Mouse (Mus musculus): ENCODE results near the gene Foxe3.
A peak's percentile ranks its signal among the peaks of the same experiment; 100 is the strongest.
"Not testable (repeated sequence)": the region's sequence is repeated elsewhere in the genome, so short reads cannot be mapped to it uniquely, and the experiment has no call there.

Gene Foxe3

DNA sequence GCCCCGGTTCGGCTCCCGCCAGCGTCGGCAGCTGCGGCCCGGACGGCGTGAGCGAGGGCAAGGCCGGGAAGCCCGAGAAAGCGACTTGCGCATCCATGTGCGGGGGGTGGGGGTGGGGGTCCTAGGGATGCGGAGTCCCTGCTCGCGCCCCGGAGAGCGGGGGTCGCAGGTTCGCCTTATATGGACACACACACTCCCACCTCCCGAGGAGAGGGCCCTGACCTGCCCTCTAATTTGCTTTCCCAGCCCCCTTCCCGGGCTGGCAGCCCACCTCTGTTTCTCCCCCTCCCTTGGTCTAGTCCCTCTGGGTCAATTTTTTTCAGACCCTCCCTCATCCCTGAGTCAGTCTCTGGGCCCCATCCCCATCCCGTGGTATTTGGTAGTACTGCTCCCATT is at the start of gene Foxe3:
TSS of gene Foxe3 (minus strand) at position 97 of the 396 bp plus-strand sequence.
- DNase-seq (ENCODE audit: low spot score) = no peak

DNA sequence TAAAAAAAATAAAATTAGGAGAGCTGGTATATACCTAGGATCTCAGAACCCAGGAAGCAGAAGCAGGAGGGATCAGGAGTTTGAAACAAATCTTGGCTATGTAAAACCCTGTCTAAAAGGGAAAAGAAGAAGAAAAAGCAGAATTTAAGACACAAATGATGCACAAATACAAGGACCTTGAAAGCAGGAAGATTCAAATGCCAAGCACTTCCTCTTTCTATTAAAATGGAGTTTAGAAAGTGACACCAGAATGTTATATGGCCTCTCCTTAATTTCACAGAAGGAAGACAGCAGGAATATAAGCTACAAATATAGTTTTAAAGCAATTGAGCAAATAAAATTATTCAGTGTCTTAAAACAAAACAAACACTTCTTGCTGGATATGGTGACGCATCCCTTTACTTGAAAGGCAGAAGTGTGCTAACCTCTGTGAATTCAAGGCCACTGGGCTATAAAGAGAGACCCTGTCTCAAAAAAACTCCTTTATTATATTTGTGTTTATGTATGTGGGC is 47.5 kb upstream of the Foxe3 start:
- no peak for DNase-seq (ENCODE audit: low spot score)

DNA sequence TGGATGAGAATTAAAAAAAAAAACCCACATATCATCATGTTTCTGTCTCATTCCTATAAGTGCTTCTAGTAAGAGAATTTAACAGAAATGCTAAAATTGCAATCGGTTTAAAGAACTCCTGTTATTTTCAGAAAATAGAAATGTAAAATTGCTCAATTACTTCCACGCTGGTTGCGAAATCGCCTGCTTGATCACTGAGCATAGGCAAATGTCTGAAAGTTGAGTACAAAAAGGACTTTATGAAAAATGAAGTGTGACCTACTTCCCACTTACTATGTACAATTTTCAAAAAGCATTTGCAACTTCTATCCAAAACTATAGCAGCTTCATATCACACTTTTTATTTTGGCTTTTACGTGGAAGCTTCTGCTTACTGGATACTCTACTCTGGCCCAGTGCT is 44.9 kb upstream of the Foxe3 start:
- no peak for DNase-seq (ENCODE audit: low spot score)

DNA sequence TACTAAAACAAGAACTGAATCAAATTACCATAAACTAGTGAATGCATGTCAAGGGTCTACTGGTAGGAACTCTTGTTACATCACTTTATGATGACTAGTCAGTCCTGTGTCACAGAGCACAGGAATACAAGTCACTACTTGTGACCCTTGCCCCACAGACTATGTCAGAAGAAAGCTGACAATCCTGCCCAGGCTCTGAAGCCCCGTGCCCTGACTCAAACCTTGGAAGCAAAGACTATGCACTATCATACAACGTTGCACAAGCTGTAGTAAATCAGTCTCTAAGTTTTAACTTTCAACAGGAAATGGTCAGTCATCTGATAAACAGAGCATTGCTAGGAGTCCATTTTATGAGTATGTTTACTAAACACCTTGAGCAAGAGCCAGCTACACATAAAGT is 35.1 kb upstream of the Foxe3 start:
- not testable (repeated sequence) for DNase-seq (ENCODE audit: low spot score)

DNA sequence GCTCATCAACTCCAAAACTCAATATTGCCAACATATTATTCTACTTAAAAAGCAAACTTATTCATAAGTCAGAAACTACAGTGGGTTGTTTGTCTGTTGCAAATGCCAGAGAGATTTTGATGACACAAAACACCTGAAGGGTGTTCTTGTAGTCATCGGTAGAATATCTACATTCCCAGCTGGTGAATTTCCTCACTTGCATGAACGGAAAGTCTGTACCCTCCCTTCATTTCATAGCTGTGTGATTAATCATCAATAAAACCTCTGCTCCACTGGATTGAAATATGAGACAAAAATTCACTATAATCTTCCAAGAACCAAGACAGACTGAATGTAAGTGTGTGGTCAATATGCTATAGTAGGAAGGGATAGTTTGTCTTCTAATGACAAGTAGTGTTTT is 33.7 kb upstream of the Foxe3 start:
- DNase-seq (ENCODE audit: low spot score) = no peak

DNA sequence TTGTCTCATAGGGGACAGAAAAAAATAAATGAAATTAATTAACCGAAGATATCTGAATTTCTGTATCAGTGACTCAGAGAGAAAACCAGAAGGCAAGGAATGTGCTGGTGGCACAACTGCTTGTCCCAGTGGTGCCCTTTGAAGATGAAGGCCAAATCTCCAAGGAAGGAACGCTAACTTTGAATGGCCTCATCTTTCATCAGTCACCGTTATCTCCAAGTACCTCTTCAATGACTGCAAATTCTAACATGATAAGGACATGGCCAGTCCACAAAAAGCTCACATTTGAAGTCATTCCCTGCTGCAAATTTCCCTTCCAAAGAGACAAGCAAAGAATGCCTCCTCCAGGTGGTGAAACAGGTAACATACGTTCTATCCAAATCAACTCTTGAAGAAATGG is 33.0 kb upstream of the Foxe3 start:
- DNase-seq (ENCODE audit: low spot score) = no peak

DNA sequence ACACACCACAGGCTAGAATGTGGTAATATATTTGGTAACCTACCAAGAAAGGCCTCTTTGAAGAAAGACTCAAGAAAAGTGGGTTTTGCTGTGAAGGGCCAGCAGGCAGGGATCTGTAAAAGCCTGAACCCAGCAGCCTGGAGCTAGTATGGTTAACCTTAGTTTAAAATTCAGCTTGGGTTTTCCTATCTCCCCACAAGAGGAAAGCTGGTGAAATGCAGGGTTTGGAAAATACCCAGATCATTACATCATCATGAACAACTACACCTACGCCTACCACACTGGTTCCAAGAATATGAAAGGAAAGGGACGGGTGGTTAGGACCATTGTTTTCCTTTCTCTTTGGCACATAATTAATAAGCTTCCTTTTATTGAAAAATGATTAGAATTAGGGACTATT is 32.4 kb upstream of the Foxe3 start:
- DNase-seq (ENCODE audit: low spot score) = no peak

DNA sequence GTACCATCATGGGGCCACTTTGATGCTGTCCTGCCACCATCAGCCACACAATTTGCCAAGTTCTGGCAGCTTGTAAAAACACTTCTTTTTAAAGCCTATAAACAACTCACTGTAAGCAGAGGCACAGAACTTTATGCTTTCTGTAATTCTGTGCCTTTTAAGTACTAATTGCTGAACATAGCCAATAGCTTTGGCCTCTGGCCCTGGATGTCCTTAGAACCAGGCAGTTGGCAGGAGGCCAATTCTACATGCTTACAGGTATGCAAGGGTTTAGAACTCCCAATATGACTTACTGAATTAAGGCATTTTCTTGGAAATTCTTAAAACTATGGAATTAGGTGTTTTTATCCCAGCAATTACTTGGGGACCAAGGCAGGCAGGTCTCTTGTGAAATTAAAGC is 31.6 kb upstream of the Foxe3 start:
- DNase-seq (ENCODE audit: low spot score) = no peak

DNA sequence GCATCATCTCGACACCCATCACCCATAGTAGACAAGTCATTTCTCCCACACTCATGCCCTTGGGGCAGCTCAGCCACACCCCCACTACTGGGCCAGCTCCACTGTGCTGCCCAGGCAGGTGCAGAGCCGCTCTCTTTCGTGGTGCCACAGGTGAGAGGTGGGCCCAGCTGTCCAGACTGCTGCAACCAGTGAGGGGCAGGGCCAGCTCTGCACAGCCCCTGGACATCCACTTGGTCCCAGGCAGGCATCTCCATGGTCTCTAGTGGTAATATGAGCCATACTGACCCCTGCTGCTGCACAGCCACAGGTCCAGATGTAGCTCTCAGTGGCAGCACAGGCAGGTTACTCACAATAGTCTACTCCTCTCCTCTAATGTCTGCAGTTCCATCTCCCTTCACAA is 27.4 kb upstream of the Foxe3 start:
- DNase-seq (ENCODE audit: low spot score) = no peak

DNA sequence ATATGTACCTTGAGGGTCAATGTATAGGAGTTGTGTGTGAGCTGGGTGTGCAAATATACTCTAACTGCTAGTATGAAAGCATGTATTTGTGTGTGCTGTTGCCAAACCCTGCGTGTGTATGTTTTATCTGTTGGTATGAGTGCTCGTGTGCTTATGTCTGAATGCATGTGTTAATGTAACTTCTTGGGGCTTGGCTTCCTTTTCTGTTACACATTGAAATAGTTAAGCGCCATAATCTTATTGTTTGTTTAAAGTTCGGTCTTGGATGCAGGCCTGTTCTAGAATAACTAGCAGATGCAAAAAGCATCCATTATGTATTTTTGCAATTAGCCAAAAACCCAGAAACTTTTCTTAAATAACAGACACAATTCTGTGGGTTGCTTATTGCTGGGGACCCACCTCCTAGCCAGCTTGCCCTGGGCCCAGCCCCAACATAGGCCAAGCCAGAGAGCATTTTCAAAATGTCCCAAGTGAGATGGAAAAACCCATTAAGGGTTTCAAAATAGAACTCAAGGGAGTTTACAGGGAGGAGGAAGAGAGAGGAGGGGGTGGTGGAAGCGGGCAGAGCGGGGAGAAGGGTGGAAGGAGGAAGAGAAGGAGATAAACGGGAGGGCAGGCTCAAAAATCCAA is 22.2 kb upstream of the Foxe3 start:
- DNase-seq (ENCODE audit: low spot score) = no peak

DNA sequence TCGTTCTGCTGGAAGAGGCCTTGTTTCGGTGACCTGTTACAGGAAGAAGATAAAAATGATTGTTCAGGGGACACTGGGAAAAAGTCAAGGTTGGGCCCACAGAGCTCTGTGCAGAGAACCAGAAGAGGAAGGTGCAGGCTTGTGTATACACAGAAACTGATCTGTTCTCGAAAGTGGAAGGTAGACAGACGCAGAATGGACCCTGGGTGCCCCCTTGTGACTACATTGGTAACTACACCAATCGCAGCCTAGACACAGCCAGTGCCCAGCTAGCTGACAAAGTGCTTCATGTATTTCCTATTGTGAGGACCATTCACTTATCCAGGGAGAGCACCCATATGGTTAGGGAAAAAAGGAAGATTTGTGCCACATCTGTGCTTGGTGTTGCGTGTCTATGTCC is 21.6 kb upstream of the Foxe3 start:
- peak; percentile 85 for DNase-seq (ENCODE audit: low spot score)

DNA sequence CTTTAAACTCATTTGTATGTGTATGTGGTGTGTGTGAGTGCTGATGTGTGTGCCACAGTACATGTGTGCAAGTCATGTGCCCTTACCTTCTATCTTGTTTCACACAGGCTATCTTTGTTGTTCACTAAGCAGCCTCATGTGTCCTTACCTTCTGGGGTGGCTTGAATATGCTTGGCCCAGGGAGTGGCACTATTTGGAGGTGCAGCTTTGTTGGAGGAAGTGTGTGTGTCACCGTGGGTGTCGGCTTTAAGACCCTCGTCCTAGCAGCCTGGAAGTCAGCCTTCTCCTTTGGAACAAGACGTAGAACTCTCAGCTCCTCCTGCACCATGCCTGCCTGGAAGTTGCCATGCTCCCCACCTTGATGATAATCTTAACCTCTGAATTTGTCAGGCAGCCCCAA is 20.6 kb upstream of the Foxe3 start:
- DNase-seq (ENCODE audit: low spot score) = no peak

DNA sequence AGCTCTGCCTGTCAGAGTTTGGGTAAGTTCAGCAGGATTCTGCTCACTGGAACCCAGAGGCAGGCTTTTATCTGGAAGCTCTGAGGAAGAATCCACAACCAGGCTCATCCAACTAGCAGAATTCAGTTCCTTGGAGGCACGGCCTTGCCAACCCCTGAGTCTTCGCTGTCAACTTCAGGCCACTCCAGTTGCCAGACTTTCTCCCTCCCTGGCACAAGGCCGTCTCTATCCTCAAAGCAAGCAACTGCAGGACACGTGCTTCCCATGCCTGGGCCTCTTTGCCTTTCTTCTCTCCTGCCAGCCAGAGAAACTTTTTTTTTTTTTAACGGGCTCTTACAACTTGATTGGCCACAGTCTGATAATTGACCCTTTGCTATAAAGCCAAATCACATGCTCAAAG is 19.2 kb upstream of the Foxe3 start:
- DNase-seq (ENCODE audit: low spot score) = peak; percentile 38

DNA sequence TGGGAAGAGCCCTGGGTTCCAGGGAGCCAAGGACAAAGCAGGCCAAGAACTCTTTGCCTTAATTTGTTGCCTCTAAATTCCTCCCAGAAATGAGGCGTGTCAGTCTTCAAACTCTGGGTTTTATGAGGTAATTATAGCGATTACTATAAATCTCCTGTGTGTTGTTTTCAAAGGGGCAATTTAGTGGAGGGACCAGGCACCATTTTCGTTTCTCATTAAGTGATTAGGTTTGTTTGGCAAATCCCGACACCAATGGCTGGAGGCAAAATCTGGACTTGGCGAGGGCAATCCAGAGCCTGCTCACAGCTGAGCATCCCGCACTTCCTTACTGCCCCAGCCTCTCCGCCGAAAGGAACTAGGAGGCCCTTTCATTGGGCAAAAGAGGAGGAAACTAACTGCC is 16.8 kb upstream of the Foxe3 start:
- peak; percentile 35 for DNase-seq (ENCODE audit: low spot score)

DNA sequence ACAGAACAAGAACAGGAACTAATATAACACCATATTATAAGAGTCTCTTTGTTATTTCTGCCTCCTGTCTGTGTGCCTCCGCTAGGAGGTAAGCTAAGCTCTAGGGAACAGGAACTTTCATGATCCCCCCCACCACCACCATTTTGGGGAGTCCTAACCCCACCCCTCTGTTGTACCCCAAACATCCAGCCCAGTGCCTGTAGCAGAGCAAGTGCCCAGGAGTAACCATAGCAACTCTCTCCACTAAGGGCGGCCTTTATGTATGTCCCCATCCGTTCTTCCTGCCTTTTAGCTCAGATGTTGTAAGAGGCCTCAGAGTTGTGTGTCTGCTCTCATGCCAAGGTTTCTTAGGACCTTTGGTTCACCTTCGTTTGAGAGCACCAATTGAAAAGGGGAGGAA is 16.3 kb upstream of the Foxe3 start:
- DNase-seq (ENCODE audit: low spot score) = no peak

DNA sequence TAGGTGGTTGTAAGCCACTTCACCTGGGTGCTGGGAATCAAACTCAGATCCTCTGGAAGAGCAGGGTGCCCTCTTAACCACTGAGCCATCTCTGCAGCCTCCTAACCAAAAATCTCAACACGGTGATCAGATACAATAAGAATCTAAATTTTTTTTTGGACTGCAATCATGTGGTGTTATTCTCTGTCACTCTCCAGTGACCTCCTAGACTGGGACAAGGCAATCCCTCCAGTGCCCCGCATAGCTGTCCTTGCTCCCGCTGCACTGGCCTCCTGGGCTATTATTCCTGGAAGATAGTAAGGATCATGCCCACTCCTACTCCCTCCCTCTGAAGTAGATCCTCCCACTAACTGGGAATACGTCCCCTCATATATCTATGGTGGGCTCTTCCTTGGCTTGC is 15.5 kb upstream of the Foxe3 start:
- DNase-seq (ENCODE audit: low spot score) = no peak

DNA sequence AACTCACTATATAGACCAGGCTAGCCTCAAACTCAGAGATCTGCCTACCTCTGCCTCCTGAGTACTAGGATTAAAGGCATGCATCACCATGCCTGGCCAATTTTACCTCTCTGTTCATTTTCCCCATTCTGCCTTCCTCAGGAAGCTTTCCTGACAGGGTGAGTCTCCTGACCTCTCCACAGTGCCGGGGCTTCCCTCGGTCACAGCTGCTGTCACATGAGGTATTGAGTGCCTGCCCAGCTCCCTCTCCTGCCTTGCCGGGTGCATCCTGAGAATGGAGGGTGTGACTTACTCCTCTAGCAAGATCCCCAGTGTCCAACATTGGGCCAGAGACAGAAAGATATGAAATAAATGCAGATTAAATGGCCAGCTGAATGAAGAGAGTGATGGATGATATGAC is 12.4 kb upstream of the Foxe3 start:
- DNase-seq (ENCODE audit: low spot score) = no peak

DNA sequence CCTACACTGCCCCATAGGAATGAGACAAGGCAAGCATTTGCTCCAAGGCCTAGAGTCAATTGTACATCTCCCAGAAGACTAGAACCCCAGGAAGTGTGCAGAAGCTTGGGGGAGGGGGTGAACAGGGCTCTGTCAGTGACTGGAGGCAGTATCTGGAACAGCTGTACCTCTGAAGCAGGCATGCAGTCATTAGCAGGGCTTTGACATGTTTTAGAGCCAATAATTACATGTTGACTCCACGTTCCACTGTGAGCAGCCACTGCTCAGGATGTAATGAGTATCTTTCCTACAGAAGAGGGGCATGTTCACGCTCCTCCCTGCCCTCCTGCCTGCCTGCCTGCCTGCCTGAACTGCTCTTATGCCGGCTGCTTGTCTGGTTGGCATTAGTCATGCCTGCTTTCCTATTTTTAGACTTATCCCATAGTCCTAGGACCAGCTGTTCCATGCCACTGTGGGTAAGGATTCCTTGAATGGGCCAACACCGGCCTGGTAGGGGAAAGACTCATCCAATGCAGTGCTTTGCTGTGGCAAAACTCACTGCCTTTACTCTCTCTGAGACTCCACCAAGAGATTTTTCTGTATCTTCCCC is 11.7 kb upstream of the Foxe3 start:
- no peak for DNase-seq (ENCODE audit: low spot score)

DNA sequence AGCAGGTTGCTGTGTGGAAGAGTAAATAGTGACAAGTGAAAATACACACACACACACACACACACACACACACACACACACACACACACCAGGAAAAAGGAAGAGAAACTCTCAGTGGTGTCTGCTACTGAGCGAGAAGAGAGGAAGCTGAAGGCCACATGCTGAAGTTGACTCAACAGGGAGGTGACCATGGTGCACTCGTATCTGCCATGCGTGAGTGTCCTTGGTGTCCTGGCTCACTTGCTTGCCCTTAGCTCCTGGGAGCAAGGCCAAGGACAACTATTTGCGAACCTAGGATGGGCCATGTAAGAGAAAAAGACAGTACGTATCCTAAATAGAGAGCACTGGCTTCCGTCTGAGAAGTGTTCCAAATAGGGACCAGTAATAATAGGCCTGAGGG is 8.4 kb upstream of the Foxe3 start:
- DNase-seq (ENCODE audit: low spot score) = no peak

DNA sequence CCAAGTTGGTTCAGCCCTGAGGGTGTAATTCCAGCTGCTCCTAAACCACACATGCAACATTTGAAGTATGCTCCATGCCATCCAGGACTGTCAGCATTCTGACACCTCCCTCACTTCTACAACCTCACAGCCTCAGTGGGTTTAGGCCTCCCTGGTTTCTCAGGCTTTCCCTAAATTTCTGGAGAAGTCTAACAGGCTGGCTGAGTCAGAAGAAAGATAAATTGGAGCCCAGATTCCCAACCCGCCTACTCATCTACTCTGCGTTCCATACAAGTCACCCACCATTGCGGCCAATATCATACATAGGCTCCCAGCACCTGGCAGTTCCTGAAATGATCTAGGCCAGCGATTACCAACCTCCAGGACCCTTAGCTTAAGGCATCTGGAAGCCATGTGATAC is 6.9 kb upstream of the Foxe3 start:
- DNase-seq (ENCODE audit: low spot score) = no peak

DNA sequence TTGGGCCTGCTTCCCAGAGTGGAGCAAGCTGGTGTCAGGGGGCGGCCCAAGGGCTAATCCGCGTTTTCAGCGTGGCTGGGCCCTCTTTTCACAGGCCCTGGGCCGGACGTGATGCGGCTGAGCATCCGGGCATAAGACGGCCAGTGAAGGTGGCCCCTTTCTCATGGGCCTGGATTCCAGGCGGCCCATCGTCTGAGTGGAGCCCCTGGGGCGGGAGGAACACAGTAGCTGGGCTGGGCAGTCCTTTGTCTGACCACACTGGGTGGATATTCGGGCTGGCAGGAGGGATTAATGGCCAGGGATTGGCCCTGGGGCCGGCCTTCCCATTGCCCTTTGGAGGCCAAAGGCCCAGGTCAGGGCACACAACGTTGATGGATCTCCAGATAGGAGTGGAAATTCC is 3.3 kb upstream of the Foxe3 start:
- peak; percentile 36 for DNase-seq (ENCODE audit: low spot score)

DNA sequence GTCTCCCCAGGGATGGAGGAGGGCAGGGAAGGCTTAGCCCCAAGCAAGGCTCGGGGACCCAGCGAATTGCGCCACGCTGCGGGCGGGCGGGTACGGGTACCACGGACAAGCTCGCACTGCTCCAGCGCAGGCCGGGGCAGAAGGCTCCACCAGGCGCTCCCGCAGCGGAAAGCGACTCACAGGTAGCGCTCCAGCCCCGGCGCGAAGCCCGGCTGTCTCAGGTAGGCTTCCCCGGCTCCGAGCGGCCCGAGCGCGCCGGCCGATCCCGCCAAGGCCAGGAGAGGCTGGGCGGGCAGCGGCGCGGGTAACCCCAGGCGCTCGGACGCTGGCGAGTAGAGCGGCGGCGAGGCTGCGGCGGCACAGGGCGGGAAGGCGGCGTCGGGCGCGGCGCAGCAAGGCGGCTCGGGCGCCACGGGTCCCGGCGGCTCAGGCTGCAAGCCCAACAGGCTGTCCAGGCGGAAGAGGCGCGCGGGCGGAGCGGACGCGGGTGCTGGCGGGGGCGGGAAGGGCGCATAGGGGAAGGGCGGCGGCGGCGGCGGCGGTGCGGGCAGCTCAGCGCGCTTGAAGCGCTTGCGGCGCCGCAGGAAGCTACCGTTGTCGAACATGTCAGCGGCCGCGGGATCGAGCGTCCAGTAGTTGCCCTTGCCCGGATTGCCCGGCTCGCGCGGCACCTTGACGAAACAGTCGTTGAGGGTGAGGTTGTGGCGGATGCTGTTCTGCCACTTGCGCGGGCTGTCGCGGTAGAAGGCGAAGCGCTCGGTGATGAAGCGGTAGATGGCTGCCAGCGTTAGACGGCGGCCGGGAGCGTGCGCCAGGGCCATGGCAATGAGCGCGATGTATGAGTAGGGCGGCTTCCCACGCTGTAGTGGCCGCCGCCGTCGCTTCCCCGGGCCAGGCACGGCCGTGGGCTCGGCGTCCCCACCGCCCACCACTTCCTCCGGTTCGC is 569 bp downstream of the Foxe3 start:
- peak; percentile 47 for DNase-seq (ENCODE audit: low spot score)

DNA sequence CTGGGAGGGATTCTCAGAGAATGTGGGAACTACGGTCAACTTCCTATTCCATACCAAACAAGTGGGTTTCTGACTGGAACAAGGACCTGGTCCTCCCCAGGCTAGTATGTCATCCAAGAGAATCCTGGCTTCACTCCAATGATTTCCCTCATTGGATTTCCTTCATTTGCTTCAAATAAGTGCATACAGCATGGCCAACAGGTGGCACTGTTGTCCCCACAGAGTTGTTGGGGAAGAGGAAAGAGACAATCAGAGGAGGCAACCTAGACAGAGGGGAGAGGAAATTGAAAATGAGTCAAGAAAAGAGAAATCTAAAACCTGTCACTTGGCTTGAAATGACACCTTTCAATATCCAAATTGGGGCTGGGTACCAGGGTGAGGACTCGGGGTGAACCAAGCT is 8.7 kb downstream of the Foxe3 start:
- DNase-seq (ENCODE audit: low spot score) = peak; percentile 82
